Mouse (Mus musculus) megakaryocyte, embryonic 14.5 days (primary cell): ENCODE results near the gene Tmppe. TPM values are rescaled to one million over a fixed set of nuclear protein-coding genes. Genes with fewer than 3 reads are reported as not detected.

Source experiments
- H3K27me3 ChIP-seq: replicated peaks from 2 replicates; pipeline ENCODE3; 2012; ENCODE audit warnings: inconsistent platforms
- H3K36me3 ChIP-seq: replicated peaks from 2 replicates; pipeline ENCODE3; 2012; ENCODE audit warnings: low read length, inconsistent platforms, mixed read lengths
- H3K4me1 ChIP-seq: 2 replicates; pipeline ENCODE4 v1.6.1; 2012; ENCODE audit warnings: inconsistent platforms
- H3K4me3 ChIP-seq: replicated peaks from 2 replicates; pipeline ENCODE3; 2012; ENCODE audit warnings: moderate library complexity, mild to moderate bottlenecking, inconsistent platforms
- H3K9me3 ChIP-seq: 2 replicates; pipeline ENCODE4 v1.6.1; 2012; ENCODE audit warnings: inconsistent platforms
- FLI1 ChIP-seq: IDR thresholded peaks from 2 replicates; pipeline ENCODE4 v1.6.1; 2012; ENCODE audit warnings: low read length, inconsistent platforms, mixed read lengths
- GATA1 ChIP-seq: IDR thresholded peaks from 3 replicates; pipeline ENCODE4 v1.6.1; 2012; ENCODE audit warnings: mixed read lengths, low read length, inconsistent platforms, borderline replicate concordance
- polyA plus RNA-seq: library from polyadenylated mRNA; stranded (reverse); fragments of >175 nt; gene quantifications from 2 replicates; pipeline ENCODE4 v1.2.3, GENCODE M21; 2012; ENCODE audit warnings: low replicate concordance; ENCODE audit not compliant: insufficient read depth

Tmppe gene
- polyA plus RNA-seq, 1 experiment, result 1.2 TPM

DNA sequence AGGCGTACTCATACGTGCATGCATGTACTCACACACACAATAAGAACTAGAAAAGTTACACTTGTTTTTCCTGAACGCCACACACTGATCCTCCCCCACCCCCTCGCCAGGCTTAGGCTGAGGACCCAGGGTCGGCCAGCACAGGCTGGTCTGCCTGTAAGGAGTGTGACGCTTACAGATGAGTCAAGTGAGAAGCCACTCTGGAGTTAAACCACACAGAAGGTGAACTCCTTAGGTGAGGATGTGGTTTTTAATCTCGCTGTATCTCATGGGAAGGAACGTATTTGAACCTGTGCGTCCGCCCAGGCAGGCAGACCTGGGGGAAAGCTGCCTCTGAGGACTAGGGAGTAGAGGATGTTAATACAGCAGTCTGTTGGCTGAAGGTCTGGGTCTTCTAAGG, 39.6 kb downstream of the Tmppe start:
- Histone ChIP-seq H3K4me1 (peaks cover 2% of the 10 kb centered on the region; the same call in 1 of the 2 replicates), H3K9me3 (no peaks in the 10 kb centered on the region), H3K27me3 (no peaks in the 10 kb centered on the region), H3K36me3 (peaks cover 75% of the 10 kb centered on the region), H3K4me3 (no peak overlapping the region)
- no peak for TF ChIP-seq FLI1
- no peak for TF ChIP-seq GATA1

DNA sequence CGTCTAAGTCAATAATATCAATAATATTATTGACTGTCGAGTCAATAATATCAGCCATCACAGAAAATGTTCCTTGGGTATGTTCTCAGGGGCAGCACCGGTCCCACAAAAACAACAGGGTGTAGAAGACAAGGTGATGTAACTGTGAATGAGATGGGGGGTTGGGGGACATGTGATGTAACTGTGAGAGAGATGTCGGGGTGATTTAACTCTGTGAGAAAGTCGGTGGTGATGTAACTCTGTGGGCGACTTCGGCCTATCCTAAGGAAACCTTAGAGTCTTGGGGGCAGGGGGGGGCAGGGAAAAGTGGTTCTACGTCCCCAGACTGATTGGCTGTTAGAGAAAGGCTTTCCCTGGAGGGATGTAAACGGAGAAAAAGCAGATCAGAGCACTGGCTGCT, 41.3 kb downstream of the Tmppe start:
- Histone ChIP-seq H3K27me3 (no peaks in the 10 kb centered on the region), H3K4me3 (no peak overlapping the region), H3K9me3 (no peaks in the 10 kb centered on the region), H3K4me1 (no peaks in the 10 kb centered on the region; the same call in 1 of the 2 replicates), H3K36me3 (peaks cover 72% of the 10 kb centered on the region)
- TF ChIP-seq FLI1, result no peak
- TF ChIP-seq GATA1, result no peak

DNA sequence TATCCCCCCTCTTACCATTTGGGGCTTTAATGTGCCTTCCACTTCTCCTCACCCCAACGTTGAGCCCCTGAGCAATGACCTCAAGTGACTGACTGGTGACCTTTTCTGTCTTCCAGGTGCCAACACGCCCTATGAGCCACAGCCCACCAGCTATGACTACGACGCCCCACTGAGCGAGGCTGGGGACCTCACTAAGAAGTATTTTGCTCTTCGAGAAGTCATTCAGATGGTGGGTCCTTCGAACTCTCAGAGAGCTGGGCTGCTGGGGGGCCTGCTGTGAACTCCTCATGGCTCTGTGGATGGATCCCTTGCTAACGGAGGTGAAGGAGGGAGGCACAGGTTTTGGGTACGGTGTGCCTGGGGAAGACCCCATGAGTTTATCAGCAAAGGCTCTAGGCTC, 42.0 kb downstream of the Tmppe start:
- Histone ChIP-seq H3K27me3 (no peaks in the 10 kb centered on the region), H3K9me3 (no peaks in the 10 kb centered on the region), H3K4me1 (no peaks in the 10 kb centered on the region; the same call in 1 of the 2 replicates), H3K36me3 (peaks cover 70% of the 10 kb centered on the region), H3K4me3 (no peak overlapping the region)
- TF ChIP-seq FLI1 (no peak), GATA1 (no peak)

DNA sequence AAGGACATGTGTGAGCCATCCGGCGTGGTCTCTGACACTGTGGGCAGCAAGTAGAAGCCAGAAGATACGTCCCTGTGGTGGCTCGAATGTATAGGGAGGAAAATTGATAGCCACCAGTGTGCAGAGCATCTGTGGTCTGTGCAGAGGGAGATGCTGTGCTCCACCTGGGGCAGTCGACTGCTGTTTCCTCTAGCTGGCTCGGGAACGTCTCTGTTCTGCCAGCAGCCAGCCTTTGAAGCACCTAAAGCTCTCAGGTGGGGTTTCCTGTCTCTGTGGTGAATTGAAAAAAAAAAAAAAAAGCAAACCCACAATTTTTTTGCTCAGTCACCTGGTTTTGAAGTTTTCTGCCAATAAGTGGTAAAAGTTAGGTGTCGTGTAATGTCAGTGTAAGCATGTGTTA, 42.4 kb downstream of the Tmppe start:
- TF ChIP-seq GATA1, result no peak
- no peak for TF ChIP-seq FLI1
- Histone ChIP-seq H3K4me3 (no peak overlapping the region), H3K4me1 (no peaks in the 10 kb centered on the region; the same call in 1 of the 2 replicates)

DNA sequence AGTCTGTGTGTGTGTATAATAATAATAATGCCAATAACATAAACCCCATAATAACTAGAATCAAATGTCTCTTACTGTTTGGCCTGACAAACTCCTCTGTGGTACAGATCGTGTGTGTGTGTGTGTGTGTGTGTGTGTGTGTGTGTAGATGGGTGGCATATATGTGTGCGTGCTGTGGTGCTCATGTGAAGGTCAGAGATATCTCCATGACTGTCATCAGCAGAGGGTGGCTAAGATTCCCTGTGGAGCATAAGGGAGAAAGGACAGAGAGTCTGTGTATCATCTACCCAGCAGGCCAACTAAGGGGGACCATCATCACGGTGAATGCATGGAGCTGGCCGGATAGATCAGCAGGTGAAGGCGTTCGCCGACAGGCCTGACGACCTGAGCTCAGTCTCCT, 46.0 kb downstream of the Tmppe start:
- Histone ChIP-seq H3K27me3 (no peaks in the 10 kb centered on the region), H3K4me1 (no peaks in the 10 kb centered on the region; the same call in 1 of the 2 replicates), H3K36me3 (peaks cover 53% of the 10 kb centered on the region), H3K4me3 (no peak overlapping the region), H3K9me3 (no peaks in the 10 kb centered on the region)
- no peak for TF ChIP-seq FLI1
- TF ChIP-seq GATA1, result no peak

More for the DNA sequence above, 42.4 kb downstream of the Tmppe start:
- Histone ChIP-seq H3K27me3 (no peaks in the 10 kb centered on the region), H3K36me3 (peaks cover 66% of the 10 kb centered on the region), H3K9me3 (no peaks in the 10 kb centered on the region)

DNA sequence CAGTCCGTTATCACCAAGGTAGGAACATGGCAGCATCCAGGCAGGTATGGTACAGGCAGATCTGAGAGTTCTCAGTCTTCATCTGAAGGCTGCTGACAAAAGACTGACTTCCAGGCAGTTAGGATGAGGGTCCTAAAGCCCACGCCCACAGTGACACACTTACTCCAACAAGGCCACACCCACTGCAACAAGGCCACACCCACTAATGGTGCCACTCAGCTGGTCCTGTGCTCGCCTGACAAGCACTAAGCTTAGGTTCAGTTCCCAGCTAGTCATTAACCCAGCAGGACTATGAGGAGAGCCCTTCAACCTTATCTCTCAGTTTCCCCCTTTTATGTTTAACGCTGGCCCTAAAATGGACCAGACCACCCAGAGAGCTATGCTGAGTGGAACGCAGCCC, 47.8 kb downstream of the Tmppe start:
- H3K36me3 ChIP-seq, result peaks cover 51% of the 10 kb centered on the region
- no peaks in the 10 kb centered on the region for H3K27me3 ChIP-seq
- H3K4me3 ChIP-seq, result no peak overlapping the region
- H3K9me3 ChIP-seq, result no peaks in the 10 kb centered on the region
- no peak for TF ChIP-seq FLI1
- TF ChIP-seq GATA1, result no peak
- no peaks in the 10 kb centered on the region for H3K4me1 ChIP-seq

DNA sequence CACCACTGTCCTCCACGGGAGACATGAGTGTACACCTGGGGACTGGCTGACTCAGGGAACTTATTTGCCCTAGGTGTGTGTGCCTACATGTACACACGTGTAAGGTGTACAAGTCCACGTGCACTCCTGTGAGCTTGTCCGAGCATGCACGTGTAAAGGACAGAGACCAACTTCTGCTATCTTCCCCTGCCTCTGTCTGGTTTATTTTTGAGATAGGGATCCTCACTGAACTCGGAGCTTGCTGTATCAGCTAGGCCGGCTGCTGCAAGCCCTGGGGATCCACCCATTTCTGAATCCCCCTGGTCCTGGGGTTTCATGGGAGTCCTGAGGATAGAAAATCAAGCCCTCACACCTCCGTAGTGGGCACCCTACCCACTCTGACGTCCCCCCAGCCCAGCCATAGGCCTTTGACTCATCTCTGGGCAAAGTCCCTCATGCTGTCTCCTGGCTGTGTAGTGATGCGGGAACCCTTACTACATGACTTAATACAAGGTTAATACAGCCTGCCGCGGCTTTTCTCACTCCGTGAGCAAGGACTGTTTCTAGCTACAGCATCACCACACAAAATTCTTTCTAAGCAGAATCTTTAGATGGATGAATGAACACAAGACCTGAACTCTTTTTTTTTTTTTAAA, 48.3 kb downstream of the Tmppe start:
- TF ChIP-seq FLI1 (no peak), GATA1 (no peak)
- no peaks in the 10 kb centered on the region for H3K27me3 ChIP-seq
- H3K9me3 ChIP-seq, result no peaks in the 10 kb centered on the region
- H3K4me1 ChIP-seq, result no peaks in the 10 kb centered on the region
- no peak overlapping the region for H3K4me3 ChIP-seq
- peaks cover 55% of the 10 kb centered on the region for H3K36me3 ChIP-seq

DNA sequence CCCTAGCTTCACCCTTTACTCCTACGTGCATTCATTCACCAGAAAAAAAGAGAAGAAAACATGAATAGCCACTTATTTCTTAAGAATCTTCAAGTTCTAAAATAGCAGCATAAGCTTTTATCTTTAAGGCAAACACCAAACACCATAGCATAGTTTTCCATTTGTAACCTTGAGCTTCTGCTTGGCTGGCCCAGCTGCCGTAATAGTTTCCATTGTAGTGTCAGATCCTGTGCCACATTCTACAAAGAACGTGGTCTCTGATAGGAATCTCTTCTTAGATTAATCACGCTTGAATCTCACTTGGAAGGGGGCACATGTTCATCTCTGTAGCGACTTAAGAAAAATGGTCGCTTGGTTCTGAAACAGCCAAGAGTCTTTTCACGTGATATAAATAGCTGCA, 50.7 kb downstream of the Tmppe start:
- Histone ChIP-seq H3K9me3 (no peaks in the 10 kb centered on the region), H3K27me3 (no peaks in the 10 kb centered on the region), H3K4me1 (no peaks in the 10 kb centered on the region), H3K4me3 (no peak overlapping the region), H3K36me3 (peaks cover 68% of the 10 kb centered on the region)
- TF ChIP-seq GATA1, result no peak
- no peak for TF ChIP-seq FLI1

DNA sequence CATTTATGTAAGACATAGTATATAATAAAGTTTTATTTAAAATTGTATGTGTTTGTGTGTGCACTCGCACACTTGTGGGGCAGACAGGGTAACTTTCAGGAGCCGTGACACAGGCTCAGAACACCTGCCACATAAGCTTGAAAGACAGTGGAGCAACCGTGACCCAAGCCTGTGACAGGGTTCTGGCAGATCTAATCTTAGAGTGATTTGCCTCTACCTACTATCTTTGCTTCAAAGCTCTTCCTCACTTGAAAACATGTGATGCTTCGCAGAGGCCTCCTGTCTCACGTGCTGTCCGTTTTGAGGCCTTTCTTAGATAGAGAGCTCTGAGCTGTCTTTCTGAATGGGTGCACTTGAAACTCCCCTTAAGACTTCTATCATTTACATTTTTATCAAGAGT, 51.5 kb downstream of the Tmppe start:
- TF ChIP-seq FLI1 (no peak), GATA1 (no peak)
- Histone ChIP-seq H3K9me3 (no peaks in the 10 kb centered on the region), H3K4me3 (no peak overlapping the region), H3K36me3 (peaks cover 71% of the 10 kb centered on the region), H3K4me1 (no peaks in the 10 kb centered on the region), H3K27me3 (no peaks in the 10 kb centered on the region)

DNA sequence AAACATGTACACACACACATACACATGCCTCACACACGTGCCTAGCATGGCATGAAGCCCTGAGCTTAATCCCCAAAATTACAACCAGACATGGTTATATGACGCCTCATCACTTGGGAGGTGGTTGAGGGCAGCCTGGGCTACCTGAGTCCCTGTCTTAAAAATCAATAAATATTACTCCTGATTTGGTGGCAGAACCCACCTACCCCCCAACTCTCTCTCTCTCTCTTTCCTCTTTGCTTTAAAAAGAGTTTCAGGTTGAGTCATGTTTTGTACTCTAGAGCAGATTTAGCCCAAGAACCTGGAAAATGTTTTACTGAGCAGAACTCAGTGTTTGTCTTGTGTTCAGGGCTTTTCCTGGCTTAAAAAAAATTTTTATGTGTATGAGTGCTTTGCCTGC, 54.5 kb downstream of the Tmppe start:
- Histone ChIP-seq H3K9me3 (no peaks in the 10 kb centered on the region), H3K4me1 (no peaks in the 10 kb centered on the region), H3K27me3 (no peaks in the 10 kb centered on the region), H3K4me3 (no peak overlapping the region), H3K36me3 (peaks cover 85% of the 10 kb centered on the region)
- no peak for TF ChIP-seq GATA1
- TF ChIP-seq FLI1, result no peak

Other genes starting within 250 kb of the Tmppe start
- not detected in 2 replicates for gene Bcl2a1c, start 71.0 kb upstream of the Tmppe start, polyA plus RNA-seq
- gene Crtap, start 10.4 kb upstream of the Tmppe start, polyA plus RNA-seq, result 20.4 and 57.9 TPM in 2 replicates
- gene Glb1, start within 50 bp of the Tmppe start, polyA plus RNA-seq, result 12.5 and 16.4 TPM in 2 replicates
- not detected in 2 replicates for gene Ccr4, start 103.8 kb downstream of the Tmppe start, polyA plus RNA-seq
- not detected in 2 replicates for gene C130032M10Rik, start 114.6 kb downstream of the Tmppe start, polyA plus RNA-seq
- gene Trim71, start 163.3 kb downstream of the Tmppe start, polyA plus RNA-seq, result 0.28 TPM in 1 of 2 replicates, not detected in the other
- 7.8 and 9.6 TPM in 2 replicates for gene Cnot10, start 239.1 kb downstream of the Tmppe start, polyA plus RNA-seq